Mouse (Mus musculus) erythroblast, embryonic 14.5 days (primary cell): ENCODE results near the gene Gramd1a.

Experiments
- GATA1 ChIP-seq: IDR thresholded peaks from 2 replicates; pipeline ENCODE4 v1.6.1; 2012; ENCODE audit warnings: low read length, inconsistent platforms, mixed read lengths
- TAL1 ChIP-seq: IDR thresholded peaks from 3 replicates; pipeline ENCODE4 v1.6.1; 2012; ENCODE audit warnings: low read length, inconsistent platforms, mixed read lengths

GRCm38 (mm10) chr7:31156034-31156928, 585 bp upstream of the Gramd1a start:
- TF ChIP-seq GATA1 (no peak), TAL1 (no peak)
